8 mouse cellular contexts compared by ENCODE assay signal in the genomic region with DNA sequence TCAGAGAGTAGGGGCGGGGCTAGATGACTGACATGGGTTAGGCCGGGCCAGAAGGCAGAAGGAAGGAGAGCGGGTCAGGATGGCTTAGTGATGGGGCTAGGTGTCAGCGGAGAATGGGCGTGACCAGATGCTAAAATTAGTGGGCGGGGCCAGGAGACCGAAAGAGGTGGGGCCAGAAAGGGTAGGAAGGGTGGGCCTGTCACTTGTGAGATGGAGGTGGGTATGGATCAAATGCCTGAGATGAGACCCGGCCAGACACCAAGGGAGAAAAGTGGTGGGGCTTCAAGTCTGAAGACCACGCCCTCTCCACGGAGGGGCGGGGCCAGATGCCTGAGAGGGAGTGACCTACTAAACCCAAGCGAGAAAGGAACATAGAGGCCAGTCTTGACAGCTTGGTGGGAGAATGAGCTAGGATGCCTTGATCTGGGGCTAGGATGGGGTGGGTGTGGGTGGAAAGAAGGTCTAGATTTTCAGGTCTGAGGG. TPM values are rescaled to one million over a fixed set of nuclear protein-coding genes. Genes with fewer than 3 reads are reported as not detected.
A peak's percentile ranks its signal among the peaks of the same experiment; 100 is the strongest.
DNase-seq lines count a peak whose midpoint lies in the region; ATAC-seq lines count a peak whose summit lies in the region.

No protein-coding gene starts in this region.

- H3K4me3 ChIP-seq in neural tube, embryonic 12.5 days = no peak overlapping the region
- no peak overlapping the region for H3K4me3 ChIP-seq in neural tube, embryonic 15.5 days (replicated peaks)
- H3K4me3 ChIP-seq in limb, embryonic 12.5 days (replicated peaks) = no peak overlapping the region

- H3K27ac ChIP-seq in neural tube, embryonic 12.5 days = no peak overlapping the region
- no peak overlapping the region for H3K27ac ChIP-seq in neural tube, embryonic 15.5 days (replicated peaks)
- H3K27ac ChIP-seq in limb, embryonic 12.5 days = no peak overlapping the region

- H3K4me1 ChIP-seq in neural tube, embryonic 12.5 days = peaks cover 6% of the 10 kb centered on the region; the same call in 1 of the 2 replicates
- H3K4me1 ChIP-seq in neural tube, embryonic 15.5 days = peaks cover 14% of the 10 kb centered on the region
- H3K4me1 ChIP-seq in limb, embryonic 12.5 days (replicated peaks) = peaks cover 17% of the 10 kb centered on the region

- peaks cover 15% of the 10 kb centered on the region; the same call in 1 of the 2 replicates for H3K27me3 ChIP-seq in neural tube, embryonic 12.5 days (replicated peaks)
- H3K27me3 ChIP-seq in neural tube, embryonic 15.5 days (replicated peaks) = peaks cover 14% of the 10 kb centered on the region; the same call in 1 of the 2 replicates
- peaks cover 28% of the 10 kb centered on the region for H3K27me3 ChIP-seq in limb, embryonic 12.5 days

- no peaks in the 10 kb centered on the region for H3K36me3 ChIP-seq in neural tube, embryonic 12.5 days
- H3K36me3 ChIP-seq in neural tube, embryonic 15.5 days = no peaks in the 10 kb centered on the region
- no peaks in the 10 kb centered on the region for H3K36me3 ChIP-seq in limb, embryonic 12.5 days

- H3K9me3 ChIP-seq in neural tube, embryonic 12.5 days = no peaks in the 10 kb centered on the region
- no peaks in the 10 kb centered on the region for H3K9me3 ChIP-seq in neural tube, embryonic 15.5 days (replicated peaks)
- H3K9me3 ChIP-seq in limb, embryonic 12.5 days = peaks cover 4% of the 10 kb centered on the region; the same call in 1 of the 2 replicates

- peak; percentile 79 for DNase-seq in CD4-positive, CD25-positive, alpha-beta regulatory T cell, adult 2 months (ENCODE audit: low read depth, low spot score)
- DNase-seq in retina, embryonic 14.5 days (ENCODE audit: low spot score) = peak; percentile 70
- DNase-seq in frontal cortex, adult 2 months (ENCODE audit: extremely low spot score in 1 of 2, low spot score in 1 of 2) = no peak

- ATAC-seq in CD4-positive, CD25-positive, alpha-beta regulatory T cell, adult 4 months = no peak
- ATAC-seq in neural tube, embryonic 12.5 days (ENCODE audit: low FRiP score, low read depth) = no peak
- no peak for ATAC-seq in neural tube, embryonic 15.5 days (ENCODE audit: low FRiP score)
- peak; percentile 39; the same call in 1 of the 2 replicates for ATAC-seq in limb, embryonic 12.5 days (ENCODE audit: insufficient number of reproducible peaks, insufficient read depth, low FRiP score, low TSS enrichment, low read depth)
- ATAC-seq in monocyte, adult 5-6 weeks (replicated peaks; ENCODE audit: insufficient number of reproducible peaks, low FRiP score, low TSS enrichment, poor library complexity, severe bottlenecking) = no peak; the same call in 1 of the 2 replicates

- no peak overlapping the region for H3K9ac ChIP-seq in neural tube, embryonic 12.5 days
- H3K9ac ChIP-seq in neural tube, embryonic 15.5 days (replicated peaks) = no peak overlapping the region
- no peak overlapping the region for H3K9ac ChIP-seq in limb, embryonic 12.5 days (replicated peaks)

- WGBS in neural tube, embryonic 12.5 days = 6% methylated on average over 12 of the region's 12 CpGs
- WGBS in neural tube, embryonic 15.5 days = 13% methylated on average over 12 of the region's 12 CpGs
- 5% methylated on average over 12 of the region's 12 CpGs for WGBS in limb, embryonic 12.5 days

- H3K4me2 ChIP-seq in neural tube, embryonic 12.5 days (replicated peaks) = peak overlapping the region; percentile 21; the same call in 1 of the 2 replicates
- H3K4me2 ChIP-seq in neural tube, embryonic 15.5 days = no peak overlapping the region
- H3K4me2 ChIP-seq in limb, embryonic 12.5 days = no peak overlapping the region

RNA-seq across cellular contexts. Expression of gene Gm45713, which starts 1.4 kb away (rescaled TPM):
- polyA plus RNA-seq in CD4-positive, CD25-positive, alpha-beta regulatory T cell, adult 4 months (2017; shearing (Covaris generic)) = not detected
- polyA plus RNA-seq in neural tube, embryonic 12.5 days (2016; fragmentation: Nextera tagmentation; extraction: Ambion mirVana) = not detected in 2 replicates
- 0.12 and 0.24 TPM in 2 replicates for polyA plus RNA-seq in neural tube, embryonic 15.5 days (2015; fragmentation: Nextera tagmentation; extraction: Ambion mirVana)
- 0.32 TPM in 1 of 2 replicates, not detected in the other for polyA plus RNA-seq in limb, embryonic 12.5 days (2016; fragmentation: Nextera tagmentation; extraction: Ambion mirVana)
- 0.06 and 0.12 TPM in 2 replicates for polyA plus RNA-seq in frontal cortex, adult 2 months (2012; rRNA removed)
- total RNA-seq in monocyte, adult 5-6 weeks (2017) = 1.5 TPM in 1 of 3 replicates, not detected in the others

RNA-seq across cellular contexts. Expression of gene Flt3l, which starts 1.6 kb away (rescaled TPM):
- polyA plus RNA-seq in CD4-positive, CD25-positive, alpha-beta regulatory T cell, adult 4 months (2017; shearing (Covaris generic)) = 10 to 100 TPM; 89.0 to 91.7 TPM
- polyA plus RNA-seq in neural tube, embryonic 12.5 days (2016; fragmentation: Nextera tagmentation; extraction: Ambion mirVana) = 1.0 and 1.3 TPM in 2 replicates
- polyA plus RNA-seq in neural tube, embryonic 15.5 days (2015; fragmentation: Nextera tagmentation; extraction: Ambion mirVana) = 1.8 and 3.8 TPM in 2 replicates
- polyA plus RNA-seq in limb, embryonic 12.5 days (2016; fragmentation: Nextera tagmentation; extraction: Ambion mirVana) = 0.71 and 0.83 TPM in 2 replicates
- 25.2 and 29.6 TPM in 2 replicates for polyA plus RNA-seq in frontal cortex, adult 2 months (2012; rRNA removed)
- total RNA-seq in monocyte, adult 5-6 weeks (2017) = 35.3 to 62.4 TPM (median 36.7 TPM) in 3 replicates

RNA-seq across cellular contexts. Expression of gene Rpl13a, which starts 6.0 kb away (rescaled TPM):
- 1,000 to 10,000 TPM; 5,632 to 7,602 TPM for polyA plus RNA-seq in CD4-positive, CD25-positive, alpha-beta regulatory T cell, adult 4 months (2017; shearing (Covaris generic))
- 974 and 1,017 TPM in 2 replicates for polyA plus RNA-seq in neural tube, embryonic 12.5 days (2016; fragmentation: Nextera tagmentation; extraction: Ambion mirVana)
- polyA plus RNA-seq in neural tube, embryonic 15.5 days (2015; fragmentation: Nextera tagmentation; extraction: Ambion mirVana) = 649 and 787 TPM in 2 replicates
- polyA plus RNA-seq in limb, embryonic 12.5 days (2016; fragmentation: Nextera tagmentation; extraction: Ambion mirVana) = 1,352 and 1,447 TPM in 2 replicates
- 1,438 and 1,804 TPM in 2 replicates for polyA plus RNA-seq in frontal cortex, adult 2 months (2012; rRNA removed)
- 2,771 to 4,251 TPM (median 4,236 TPM) in 3 replicates for total RNA-seq in monocyte, adult 5-6 weeks (2017)

RNA-seq across cellular contexts. Expression of gene Rps11, which starts 10.3 kb away (rescaled TPM):
- polyA plus RNA-seq in CD4-positive, CD25-positive, alpha-beta regulatory T cell, adult 4 months (2017; shearing (Covaris generic)) = 1,000 to 10,000 TPM; 3,755 to 5,441 TPM
- 1,089 and 1,117 TPM in 2 replicates for polyA plus RNA-seq in neural tube, embryonic 12.5 days (2016; fragmentation: Nextera tagmentation; extraction: Ambion mirVana)
- 759 and 947 TPM in 2 replicates for polyA plus RNA-seq in neural tube, embryonic 15.5 days (2015; fragmentation: Nextera tagmentation; extraction: Ambion mirVana)
- 1,572 and 1,576 TPM in 2 replicates for polyA plus RNA-seq in limb, embryonic 12.5 days (2016; fragmentation: Nextera tagmentation; extraction: Ambion mirVana)
- polyA plus RNA-seq in frontal cortex, adult 2 months (2012; rRNA removed) = 383 and 419 TPM in 2 replicates
- total RNA-seq in monocyte, adult 5-6 weeks (2017) = 1,164 to 1,516 TPM (median 1,507 TPM) in 3 replicates

RNA-seq across cellular contexts. Expression of gene Pih1d1, which starts 19.5 kb away (rescaled TPM):
- polyA plus RNA-seq in CD4-positive, CD25-positive, alpha-beta regulatory T cell, adult 4 months (2017; shearing (Covaris generic)) = 10 to 100 TPM; 40.4 to 50.6 TPM
- 90.2 and 94.0 TPM in 2 replicates for polyA plus RNA-seq in neural tube, embryonic 12.5 days (2016; fragmentation: Nextera tagmentation; extraction: Ambion mirVana)
- polyA plus RNA-seq in neural tube, embryonic 15.5 days (2015; fragmentation: Nextera tagmentation; extraction: Ambion mirVana) = 81.7 and 82.9 TPM in 2 replicates
- polyA plus RNA-seq in limb, embryonic 12.5 days (2016; fragmentation: Nextera tagmentation; extraction: Ambion mirVana) = 91.8 and 93.0 TPM in 2 replicates
- polyA plus RNA-seq in frontal cortex, adult 2 months (2012; rRNA removed) = 54.2 and 61.5 TPM in 2 replicates
- total RNA-seq in monocyte, adult 5-6 weeks (2017) = 23.4 to 37.8 TPM (median 26.8 TPM) in 3 replicates

Comparison
In these comparisons a context has a peak if more than half of its experiments do, and no peak if none do; other contexts are left out.
1. DNase-seq: peak in CD4-positive, CD25-positive, alpha-beta regulatory T cell, adult 2 months (single experiment) and retina, embryonic 14.5 days (single experiment); none in frontal cortex, adult 2 months (0 of 2).